Mouse (Mus musculus) heart, adult 2 months (tissue): ENCODE measurements around the gene Slf2.

ENCODE experiments used
- CTCF ChIP-seq: fragments of 200-600 bp; IDR thresholded peaks from 2 replicates; pipeline ENCODE4 v1.8.1; 2022; ENCODE audit warnings: antibody characterized with exemption, mild to moderate bottlenecking, moderate library complexity
- EP300 ChIP-seq: fragments of 200-500 bp; IDR thresholded peaks from 2 replicates; pipeline ENCODE4 v1.6.1; 2011; ENCODE audit warnings: low read depth, low read length, control low read depth; ENCODE audit not compliant: insufficient read depth
- POLR2A ChIP-seq: fragments of 200-500 bp; IDR thresholded peaks from 2 replicates; pipeline ENCODE4 v1.6.1; 2011; ENCODE audit warnings: mild to moderate bottlenecking, low read depth, low read length, control low read depth; ENCODE audit not compliant: insufficient read depth

DNA sequence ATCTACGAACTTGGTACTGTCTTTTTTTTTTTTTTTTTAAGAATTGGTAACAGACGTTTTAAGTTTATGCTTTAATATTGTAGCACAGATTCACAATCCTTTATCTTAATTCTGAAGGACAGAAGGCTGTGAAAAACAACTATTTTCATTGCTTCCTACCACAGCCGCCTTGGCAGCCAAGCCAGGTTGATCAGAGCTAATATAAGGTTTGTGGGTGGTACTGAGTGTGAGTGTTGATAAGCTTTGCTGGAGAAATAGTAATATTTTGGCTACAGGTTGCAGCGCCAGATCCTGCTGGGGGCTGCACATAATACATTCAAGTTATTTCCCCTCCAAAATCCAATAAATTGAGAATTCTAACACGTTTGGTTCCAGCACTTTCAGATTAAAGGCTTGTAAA, 1.1 kb downstream of the Slf2 start:
- TF ChIP-seq POLR2A (no peak), CTCF (no peak), EP300 (no peak)
